Mouse (Mus musculus) olfactory bulb, adult 2 months (tissue): Measurements from ENCODE around the gene Ap2b1.
"Not testable (repeated sequence)": the region's sequence is repeated elsewhere in the genome, so short reads cannot be mapped to it uniquely, and the experiment has no call there.

Experiments
- CTCF ChIP-seq: fragments of 200-500 bp; IDR thresholded peaks from 2 replicates; pipeline ENCODE4 v1.5.1; 2012; ENCODE audit warnings: low read depth, mild to moderate bottlenecking, low read length, moderate library complexity; ENCODE audit not compliant: insufficient read depth
- POLR2A ChIP-seq: fragments of 200-500 bp; IDR thresholded peaks from 2 replicates; pipeline ENCODE4 v1.6.1; 2012; ENCODE audit warnings: mild to moderate bottlenecking, low read depth, low read length, moderate library complexity; ENCODE audit not compliant: insufficient read depth

DNA sequence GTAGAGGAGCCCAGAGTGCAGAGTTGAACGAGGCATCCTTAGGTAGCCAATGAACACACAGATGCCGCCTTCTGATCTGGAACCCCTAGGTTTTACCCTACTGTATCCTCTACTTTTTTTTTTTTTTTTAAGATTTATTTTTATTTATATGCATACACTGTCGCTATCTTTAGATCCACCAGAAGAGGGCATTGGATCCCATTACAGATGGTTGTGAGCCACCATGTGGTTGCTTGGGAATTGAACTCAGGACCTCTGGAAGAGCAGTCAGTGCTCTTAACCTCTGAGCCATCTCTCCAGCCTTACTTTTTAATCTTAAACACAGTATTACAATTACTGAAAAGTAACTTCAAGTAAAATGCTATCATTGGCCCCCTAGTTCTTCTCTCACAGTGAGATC lies 27.9 kb downstream of the Ap2b1 start:
- not testable (repeated sequence) for TF ChIP-seq CTCF, POLR2A
